Mouse (Mus musculus): ENCODE data around the gene Plcb2. TPM values are rescaled to one million over a fixed set of nuclear protein-coding genes. Genes with fewer than 3 reads are reported as not detected.

Gene Plcb2
- polyA plus RNA-seq, 1 experiment = 1.1 TPM

- DNase-seq (ENCODE audit: low read depth) = no peak
These were observed 30.8 kb downstream of the Plcb2 start for GRCm38 (mm10) chr2:118697311-118697877.

GRCm38 (mm10) chr2:118696451-118697308 is 31.6 kb downstream of the Plcb2 start:
- TF ChIP-seq POLR2A (IDR thresholded peaks at IDR 0.05; ENCODE audit: borderline replicate concordance, extremely low read depth, insufficient read depth, insufficient read length, poor library complexity, severe bottlenecking) = no peak
- no peak for TF ChIP-seq CTCF (IDR thresholded peaks at IDR 0.05; ENCODE audit: borderline replicate concordance, extremely low read depth, insufficient read depth, insufficient read length)
- no peak for DNase-seq (ENCODE audit: low read depth)

More at GRCm38 (mm10) chr2:118697311-118697877, 30.8 kb downstream of the Plcb2 start:
- TF ChIP-seq CTCF (IDR thresholded peaks at IDR 0.05; ENCODE audit: borderline replicate concordance, extremely low read depth, insufficient read depth, insufficient read length) = no peak
- TF ChIP-seq POLR2A (IDR thresholded peaks at IDR 0.05; ENCODE audit: borderline replicate concordance, extremely low read depth, insufficient read depth, insufficient read length, poor library complexity, severe bottlenecking) = no peak

- peak; percentile 85 for DNase-seq (ENCODE audit: low read depth)
- TF ChIP-seq CTCF (IDR thresholded peaks at IDR 0.05; ENCODE audit: borderline replicate concordance, extremely low read depth, insufficient read depth, insufficient read length) (peak; percentile 81), POLR2A (IDR thresholded peaks at IDR 0.05; ENCODE audit: borderline replicate concordance, extremely low read depth, insufficient read depth, insufficient read length, poor library complexity, severe bottlenecking) (no peak)
These were observed 32.5 kb downstream of the Plcb2 start for GRCm38 (mm10) chr2:118695677-118696232.

GRCm38 (mm10) chr2:118693370-118693966 is 34.8 kb downstream of the Plcb2 start:
- TF ChIP-seq POLR2A (IDR thresholded peaks at IDR 0.05; ENCODE audit: borderline replicate concordance, extremely low read depth, insufficient read depth, insufficient read length, poor library complexity, severe bottlenecking) (no peak), CTCF (IDR thresholded peaks at IDR 0.05; ENCODE audit: borderline replicate concordance, extremely low read depth, insufficient read depth, insufficient read length) (no peak)
- peak; percentile 56 for DNase-seq (ENCODE audit: low read depth)

- TF ChIP-seq CTCF (IDR thresholded peaks at IDR 0.05; ENCODE audit: borderline replicate concordance, extremely low read depth, insufficient read depth, insufficient read length) (no peak), POLR2A (IDR thresholded peaks at IDR 0.05; ENCODE audit: borderline replicate concordance, extremely low read depth, insufficient read depth, insufficient read length, poor library complexity, severe bottlenecking) (no peak)
- no peak for DNase-seq (ENCODE audit: low read depth)
These were observed 38.4 kb downstream of the Plcb2 start for GRCm38 (mm10) chr2:118689875-118690274.

GRCm38 (mm10) chr2:118687791-118688190 is 40.4 kb downstream of the Plcb2 start:
- TF ChIP-seq POLR2A (IDR thresholded peaks at IDR 0.05; ENCODE audit: borderline replicate concordance, extremely low read depth, insufficient read depth, insufficient read length, poor library complexity, severe bottlenecking) (no peak), CTCF (IDR thresholded peaks at IDR 0.05; ENCODE audit: borderline replicate concordance, extremely low read depth, insufficient read depth, insufficient read length) (no peak)
- DNase-seq (ENCODE audit: low read depth) = no peak

GRCm38 (mm10) chr2:118686693-118687092 is 41.5 kb downstream of the Plcb2 start:
- TF ChIP-seq POLR2A (IDR thresholded peaks at IDR 0.05; ENCODE audit: borderline replicate concordance, extremely low read depth, insufficient read depth, insufficient read length, poor library complexity, severe bottlenecking) = no peak
- no peak for TF ChIP-seq CTCF (IDR thresholded peaks at IDR 0.05; ENCODE audit: borderline replicate concordance, extremely low read depth, insufficient read depth, insufficient read length)

GRCm38 (mm10) chr2:118685088-118685487 is 43.1 kb downstream of the Plcb2 start:
- TF ChIP-seq POLR2A (IDR thresholded peaks at IDR 0.05; ENCODE audit: borderline replicate concordance, extremely low read depth, insufficient read depth, insufficient read length, poor library complexity, severe bottlenecking) = no peak
- no peak for TF ChIP-seq CTCF (IDR thresholded peaks at IDR 0.05; ENCODE audit: borderline replicate concordance, extremely low read depth, insufficient read depth, insufficient read length)
- no peak for DNase-seq (ENCODE audit: low read depth)

More at GRCm38 (mm10) chr2:118686693-118687092, 41.5 kb downstream of the Plcb2 start:
- DNase-seq (ENCODE audit: low read depth) = no peak

- DNase-seq (ENCODE audit: low read depth) = no peak
- TF ChIP-seq POLR2A (IDR thresholded peaks at IDR 0.05; ENCODE audit: borderline replicate concordance, extremely low read depth, insufficient read depth, insufficient read length, poor library complexity, severe bottlenecking) (no peak), CTCF (IDR thresholded peaks at IDR 0.05; ENCODE audit: borderline replicate concordance, extremely low read depth, insufficient read depth, insufficient read length) (no peak)
These were observed 45.5 kb downstream of the Plcb2 start for GRCm38 (mm10) chr2:118682544-118683260.

GRCm38 (mm10) chr2:118680926-118681325 is 47.3 kb downstream of the Plcb2 start:
- TF ChIP-seq POLR2A (IDR thresholded peaks at IDR 0.05; ENCODE audit: borderline replicate concordance, extremely low read depth, insufficient read depth, insufficient read length, poor library complexity, severe bottlenecking) (no peak), CTCF (IDR thresholded peaks at IDR 0.05; ENCODE audit: borderline replicate concordance, extremely low read depth, insufficient read depth, insufficient read length) (no peak)
- no peak for DNase-seq (ENCODE audit: low read depth)
